ENCODE assay signal across 32 mouse cellular contexts in genomic region chr8:47878516-47878915, GRCm38 (mm10). TPM values are rescaled to one million over a fixed set of nuclear protein-coding genes. Genes with fewer than 3 reads are reported as not detected.
DNase-seq lines count a peak whose midpoint lies in the region; ATAC-seq and TF ChIP-seq lines count a peak whose summit lies in the region.
"Had no signal": no experiment of that assay in that cellular context is flagged by ENCODE, and none has a peak within 500 bp of the region (broad histone marks: within the 10 kb centered on the region; RNA-seq: fewer than 3 reads in every experiment).

No protein-coding gene starts in this region.

- H3K4me3 ChIP-seq in gastrocnemius, adult 2 months: no peak overlapping the region
- H3K4me3 ChIP-seq: embryonic facial prominence, embryonic 13.5 days; erythroblast, embryonic 14.5 days; forebrain, embryonic 13.5 days; heart, embryonic 12.5 days; heart, embryonic 15.5 days; hindbrain, embryonic 12.5 days; hindbrain, embryonic 15.5 days had no signal

- H3K27ac ChIP-seq in gastrocnemius, adult 2 months: peak overlapping the region; percentile 46; the same call in 1 of the 2 replicates
- H3K27ac ChIP-seq: embryonic facial prominence, embryonic 13.5 days; forebrain, embryonic 13.5 days; heart, embryonic 15.5 days; hindbrain, embryonic 12.5 days; hindbrain, embryonic 15.5 days had no signal

- peak; percentile 75 to 82 for ATAC-seq in hematopoietic stem cell, adult 5-6 weeks (replicated peaks in 1 of 2; ENCODE audit: insufficient read depth in 1 of 2, low FRiP score in 2 of 2, low TSS enrichment in 1 of 2, low read depth in 1 of 2, poor library complexity in 2 of 2, severe bottlenecking in 2 of 2)
- ATAC-seq: CD4-positive, CD25-positive, alpha-beta regulatory T cell, adult 4 months; forebrain, embryonic 13.5 days; forebrain, embryonic 16.5 days; intestine, postnatal 0 days had no signal

- intact Hi-C loops in gastrocnemius, adult 2 months (cut with DNase I): no loop called here

- no peak for TF ChIP-seq CTCF in gastrocnemius, adult 2 months (IDR thresholded peaks at IDR 0.05)

- DNase-seq in gastrocnemius, adult 2 months: no peak
- DNase-seq in gastrocnemius, adult 8-10 months (ENCODE audit: low spot score in 2 of 2): no peak
- peak; percentile 9 for DNase-seq in c-Kit-positive CD71-negative TER-119-negative erythroid progenitor cells, embryonic 14.5 days (ENCODE audit: low read depth)
- peak; percentile 12 for DNase-seq in skeletal muscle tissue, adult 2 months (ENCODE audit: low read depth, low spot score)
- DNase-seq in layer of hippocampus, adult 18-20 months (ENCODE audit: low spot score in 2 of 2): no peak
- no peak for DNase-seq in ovary, adult 18-20 months (ENCODE audit: low spot score)
- no peak for DNase-seq in cerebellum, adult 8-10 months
- DNase-seq: adrenal gland, adult 2 months; adrenal gland, postnatal 14 days; B cell, adult 2 months; cerebellum, adult 11-12 months; cerebellum, adult 9-10 months; cerebellum, postnatal 14 days; gastrocnemius, postnatal 10 days; gastrocnemius, postnatal 36 days; heart, adult 11 months; heart, postnatal 10 days; heart, postnatal 36 days had no signal

RNA-seq across cellular contexts. Expression of gene Cldn22, which starts 54.2 kb away (rescaled TPM):
- total RNA-seq in gastrocnemius, adult 2 months (2021): under 1 TPM; 0.31 TPM
- total RNA-seq in gastrocnemius, adult 8-10 months (2022): under 1 TPM in 2 of 4 experiments, not detected in 2; 0.29 to 0.59 TPM
- not detected in 2 replicates for total RNA-seq in hematopoietic stem cell, adult 5-6 weeks (2017)
- 1 to 10 TPM; 3.6 to 4.1 TPM for total RNA-seq in layer of hippocampus, adult 18-20 months (2021)
- total RNA-seq: adrenal gland, postnatal 4 days; heart, adult 8-10 months; heart, postnatal 10 days; heart, postnatal 36 days; MEL had no signal

RNA-seq across cellular contexts. Expression of gene Cldn24, which starts 56.6 kb away (rescaled TPM):
- not detected for total RNA-seq in gastrocnemius, adult 2 months (2021)
- total RNA-seq in gastrocnemius, adult 8-10 months (2022): not detected
- total RNA-seq in hematopoietic stem cell, adult 5-6 weeks (2017): not detected in 2 replicates
- total RNA-seq in layer of hippocampus, adult 18-20 months (2021): not detected
- total RNA-seq: adrenal gland, adult 2 months; adrenal gland, postnatal 14 days; adrenal gland, postnatal 4 days; gastrocnemius, postnatal 10 days; gastrocnemius, postnatal 36 days; heart, adult 8-10 months; heart, postnatal 10 days; heart, postnatal 36 days; MEL had no signal

Comparison
In these comparisons a context has a peak if more than half of its experiments do, and no peak if none do; other contexts are left out.
1. DNase-seq: peak in c-Kit-positive CD71-negative TER-119-negative erythroid progenitor cells, embryonic 14.5 days (single experiment) and skeletal muscle tissue, adult 2 months (single experiment); none in gastrocnemius, adult 2 months (single experiment), gastrocnemius, adult 8-10 months (0 of 2), layer of hippocampus, adult 18-20 months (0 of 2), ovary, adult 18-20 months (single experiment) and cerebellum, adult 8-10 months (single experiment).